Mouse (Mus musculus): ENCODE results near the gene Vmn1r193. TPM values are rescaled to one million over a fixed set of nuclear protein-coding genes. Genes with fewer than 3 reads are reported as not detected.
"Not testable (repeated sequence)": the region's sequence is repeated elsewhere in the genome, so short reads cannot be mapped to it uniquely, and the experiment has no call there.

Gene Vmn1r193
- not detected in 2 replicates for polyA plus RNA-seq (2015; fragmentation: Nextera tagmentation; extraction: Ambion mirVana)

- not testable (repeated sequence) for H3K27ac ChIP-seq (ENCODE audit: low read depth); H3K4me1 ChIP-seq (ENCODE audit: insufficient read depth); ATAC-seq; H3K27me3 ChIP-seq (ENCODE audit: insufficient read depth, low read length); H3K4me3 ChIP-seq (ENCODE audit: low read depth, low read length); H3K36me3 ChIP-seq (replicated peaks; ENCODE audit: insufficient read depth, low read length); H3K4me2 ChIP-seq (ENCODE audit: low read depth, low read length); H3K9ac ChIP-seq (replicated peaks); DNase-seq; H3K9me3 ChIP-seq (ENCODE audit: low read length)
- 58% methylated on average over 1 of the region's 1 CpGs for WGBS (ENCODE audit: insufficient replicate concordance)
Measured at GRCm38 (mm10) chr13:22223060-22223459, at the start of gene Vmn1r193. Vmn1r193 (minus strand) TSS chr13:22223160.

- H3K27me3 ChIP-seq (ENCODE audit: insufficient read depth, low read length): no peaks in the 10 kb centered on the region
- no peaks in the 10 kb centered on the region for H3K9me3 ChIP-seq (ENCODE audit: low read length)
- H3K4me1 ChIP-seq (ENCODE audit: insufficient read depth): no peaks in the 10 kb centered on the region
- H3K9ac ChIP-seq (replicated peaks): no peak overlapping the region
- DNase-seq: no peak
- no peak overlapping the region for H3K27ac ChIP-seq (ENCODE audit: low read depth)
- H3K4me2 ChIP-seq (ENCODE audit: low read depth, low read length): no peak overlapping the region
- TF ChIP-seq EP300 (IDR thresholded peaks at IDR 0.05; ENCODE audit: low read depth) (no peak), CTCF (IDR thresholded peaks at IDR 0.05; ENCODE audit: low read depth) (no peak)
- no peaks in the 10 kb centered on the region for H3K36me3 ChIP-seq (replicated peaks; ENCODE audit: insufficient read depth, low read length)
- no peak for ATAC-seq
- H3K4me3 ChIP-seq (ENCODE audit: low read depth, low read length): no peak overlapping the region
- WGBS (ENCODE audit: insufficient replicate concordance): 36% methylated on average over 2 of the region's 2 CpGs
Measured at GRCm38 (mm10) chr13:22271721-22272120, 48.8 kb upstream of the Vmn1r193 start.

GRCm38 (mm10) chr13:22270222-22270621 lies 47.3 kb upstream of the Vmn1r193 start, which contains the start of gene Vmn1r195:
Vmn1r195 (plus strand) TSS chr13:22270522.
- 69% methylated on average over 1 of the region's 1 CpGs for WGBS (ENCODE audit: insufficient replicate concordance)

DNA sequence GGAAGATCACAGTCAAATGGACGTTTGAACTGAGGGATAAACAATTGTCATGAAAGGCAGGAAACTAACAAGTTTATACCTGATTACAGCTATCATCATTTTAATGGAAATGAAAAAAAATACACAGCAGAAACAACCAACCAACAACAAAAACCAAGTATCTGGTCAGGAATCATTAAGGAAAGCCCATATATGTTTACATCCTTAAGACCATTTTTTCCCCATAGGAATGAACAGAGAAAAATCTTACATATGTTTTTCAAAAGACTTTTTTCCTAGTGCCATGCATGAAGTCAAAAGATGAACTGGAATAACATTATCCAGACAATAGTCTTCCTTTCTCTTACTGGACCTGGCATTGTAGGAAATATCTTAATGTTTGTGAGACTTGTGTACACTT lies 21.0 kb upstream of the Vmn1r193 start, which contains the start of gene Vmn1r194:
Gene Vmn1r194, plus strand, starts transcription at position 301 of the 400 bp plus-strand sequence.
- TF ChIP-seq EP300 (IDR thresholded peaks at IDR 0.05; ENCODE audit: low read depth) (no peak), CTCF (IDR thresholded peaks at IDR 0.05; ENCODE audit: low read depth) (no peak)
- H3K9ac ChIP-seq (replicated peaks): no peak within 1 kb of the TSS
- no peaks in the 10 kb centered on the region for H3K36me3 ChIP-seq (replicated peaks; ENCODE audit: insufficient read depth, low read length)
- no peaks in the 10 kb centered on the region for H3K4me1 ChIP-seq (ENCODE audit: insufficient read depth)
- no peak within 1 kb of the TSS for H3K4me3 ChIP-seq (ENCODE audit: low read depth, low read length)
- no peak within 1 kb of the TSS for H3K4me2 ChIP-seq (ENCODE audit: low read depth, low read length)
- ATAC-seq: no peak
- no peaks in the 10 kb centered on the region for H3K27me3 ChIP-seq (ENCODE audit: insufficient read depth, low read length)
- 33% methylated on average over 1 of the region's 1 CpGs for whole genome bisulfite sequencing (ENCODE audit: insufficient replicate concordance)
- no peak within 1 kb of the TSS for H3K27ac ChIP-seq (ENCODE audit: low read depth)
- DNase-seq: no peak
- no peaks in the 10 kb centered on the region for H3K9me3 ChIP-seq (ENCODE audit: low read length)

More at GRCm38 (mm10) chr13:22270222-22270621, 47.3 kb upstream of the Vmn1r193 start, which contains the start of gene Vmn1r195:
- not testable (repeated sequence) for DNase-seq; H3K4me2 ChIP-seq (ENCODE audit: low read depth, low read length); H3K9me3 ChIP-seq (ENCODE audit: low read length); H3K27me3 ChIP-seq (ENCODE audit: insufficient read depth, low read length); H3K4me3 ChIP-seq (ENCODE audit: low read depth, low read length); ATAC-seq; H3K27ac ChIP-seq (ENCODE audit: low read depth); H3K4me1 ChIP-seq (ENCODE audit: insufficient read depth); H3K9ac ChIP-seq (replicated peaks); H3K36me3 ChIP-seq (replicated peaks; ENCODE audit: insufficient read depth, low read length)

GRCm38 (mm10) chr13:22192756-22193155 lies 30.2 kb downstream of the Vmn1r193 start:
- not testable (repeated sequence) for ATAC-seq; H3K27ac ChIP-seq (ENCODE audit: low read depth); DNase-seq; H3K4me1 ChIP-seq (ENCODE audit: insufficient read depth); H3K9ac ChIP-seq (replicated peaks); H3K36me3 ChIP-seq (replicated peaks; ENCODE audit: insufficient read depth, low read length); H3K4me3 ChIP-seq (ENCODE audit: low read depth, low read length); H3K27me3 ChIP-seq (ENCODE audit: insufficient read depth, low read length); H3K4me2 ChIP-seq (ENCODE audit: low read depth, low read length); H3K9me3 ChIP-seq (ENCODE audit: low read length)
- 73% methylated on average over 3 of the region's 3 CpGs for WGBS (ENCODE audit: insufficient replicate concordance)

DNA sequence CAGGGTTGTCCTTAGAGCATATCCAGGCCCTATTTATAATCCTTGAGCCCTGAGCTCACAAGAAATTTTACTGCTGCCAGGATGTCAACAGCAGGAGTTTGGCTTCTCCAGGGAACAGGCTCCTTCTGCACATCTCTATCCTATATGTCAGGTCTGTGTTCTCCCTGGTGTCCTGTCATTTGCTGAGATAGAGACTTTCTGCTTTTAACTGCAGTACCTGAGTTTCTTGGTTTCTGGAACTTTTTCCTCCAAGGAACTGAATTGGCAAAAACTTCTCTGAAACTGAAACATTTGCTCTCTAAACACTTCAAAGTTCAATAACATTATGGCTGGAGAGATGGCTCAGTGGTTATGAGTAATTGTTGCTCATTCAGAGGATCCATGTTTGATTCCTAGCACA lies 31.9 kb downstream of the Vmn1r193 start, which contains the start of gene Vmn1r192:
Gene Vmn1r192, minus strand, starts transcription at position 101 of the 400 bp plus-strand sequence.
- H3K9ac ChIP-seq (replicated peaks): no peak within 1 kb of the TSS

DNA sequence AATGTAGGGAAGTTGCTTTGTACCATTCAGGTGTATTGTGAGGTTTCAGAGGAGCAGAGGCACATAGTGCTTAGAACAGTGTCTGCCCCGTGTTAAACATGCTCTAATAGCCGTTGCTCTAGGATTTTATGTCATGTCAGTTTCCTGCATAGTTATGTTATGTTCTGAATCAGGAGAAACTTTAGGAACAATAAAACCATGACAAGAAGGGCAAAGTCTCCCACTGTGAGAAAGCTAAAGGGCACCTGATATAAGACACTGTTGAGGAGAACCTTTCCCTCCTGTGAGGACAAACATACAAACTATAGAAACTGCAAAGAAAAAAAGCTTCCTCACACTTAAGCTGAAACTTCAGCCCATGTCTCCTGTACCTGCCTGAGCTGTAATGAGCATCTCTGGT lies 32.6 kb downstream of the Vmn1r193 start:
- no peaks in the 10 kb centered on the region for H3K9me3 ChIP-seq (ENCODE audit: low read length)
- TF ChIP-seq CTCF (IDR thresholded peaks at IDR 0.05; ENCODE audit: low read depth) (no peak), EP300 (IDR thresholded peaks at IDR 0.05; ENCODE audit: low read depth) (no peak)
- H3K4me1 ChIP-seq (ENCODE audit: insufficient read depth): no peaks in the 10 kb centered on the region
- no peaks in the 10 kb centered on the region for H3K27me3 ChIP-seq (ENCODE audit: insufficient read depth, low read length)
- no peak overlapping the region for H3K4me2 ChIP-seq (ENCODE audit: low read depth, low read length)
- no peak for ATAC-seq
- no peak for DNase-seq
- H3K9ac ChIP-seq (replicated peaks): no peak overlapping the region
- 69% methylated on average over 2 of the region's 2 CpGs for WGBS (ENCODE audit: insufficient replicate concordance)
- H3K4me3 ChIP-seq (ENCODE audit: low read depth, low read length): no peak overlapping the region
- H3K36me3 ChIP-seq (replicated peaks; ENCODE audit: insufficient read depth, low read length): no peaks in the 10 kb centered on the region
- no peak overlapping the region for H3K27ac ChIP-seq (ENCODE audit: low read depth)

More for the DNA sequence above, 31.9 kb downstream of the Vmn1r193 start, which contains the start of gene Vmn1r192:
- Histone ChIP-seq H3K27me3 (ENCODE audit: insufficient read depth, low read length) (no peaks in the 10 kb centered on the region), H3K27ac (ENCODE audit: low read depth) (no peak within 1 kb of the TSS), H3K4me3 (ENCODE audit: low read depth, low read length) (no peak within 1 kb of the TSS), H3K4me1 (ENCODE audit: insufficient read depth) (no peaks in the 10 kb centered on the region), H3K9me3 (ENCODE audit: low read length) (no peaks in the 10 kb centered on the region), H3K4me2 (ENCODE audit: low read depth, low read length) (no peak within 1 kb of the TSS), H3K36me3 (replicated peaks; ENCODE audit: insufficient read depth, low read length) (no peaks in the 10 kb centered on the region)
- DNase-seq (no peak), ATAC-seq (no peak)
- TF ChIP-seq EP300 (IDR thresholded peaks at IDR 0.05; ENCODE audit: low read depth) (no peak), CTCF (IDR thresholded peaks at IDR 0.05; ENCODE audit: low read depth) (no peak)
